Mouse (Mus musculus) hindbrain, postnatal 0 days (tissue): ENCODE results near the gene Trappc12. TPM values are rescaled to one million over a fixed set of nuclear protein-coding genes. Genes with fewer than 3 reads are reported as not detected.

Experiments used
- ATAC-seq: fragments of 200-750 bp; cut with Nextera tagmentation; 2 replicates; pipeline ENCODE4 v1.8.0; 2017; ENCODE audit warnings: mild to moderate bottlenecking, moderate TSS enrichment, moderate library complexity
- DNase-seq: peaks from one replicate; pipeline ENCODE4 v3.0.0-alpha.2; 2015; ENCODE audit warnings: low spot score
- H3K27ac ChIP-seq: fragments of 300-500 bp; sonication (generic); 2 replicates; pipeline ENCODE4 v1.5.1; 2014; ENCODE audit warnings: mild to moderate bottlenecking
- H3K27me3 ChIP-seq: fragments of 300-500 bp; sonication (generic); 2 replicates; pipeline ENCODE4 v1.6.1; 2014; ENCODE audit warnings: low read length, mixed read lengths; ENCODE audit not compliant: insufficient read depth
- H3K36me3 ChIP-seq: fragments of 300-500 bp; sonication (generic); 2 replicates; pipeline ENCODE4 v1.6.1; 2014; ENCODE audit warnings: low read length, mixed read lengths; ENCODE audit not compliant: insufficient read depth
- H3K4me1 ChIP-seq: fragments of 300-500 bp; sonication (generic); 2 replicates; pipeline ENCODE4 v1.6.1; 2014; ENCODE audit warnings: antibody characterized with exemption, low read length, mixed read lengths; ENCODE audit not compliant: insufficient read depth
- H3K4me2 ChIP-seq: fragments of 300-500 bp; sonication (generic); 2 replicates; pipeline ENCODE4 v1.6.1; 2014; ENCODE audit warnings: low read depth, mild to moderate bottlenecking, low read length, moderate library complexity, mixed read lengths
- H3K4me3 ChIP-seq: fragments of 300-500 bp; sonication (generic); 2 replicates; pipeline ENCODE4 v1.5.1; 2014; ENCODE audit warnings: low read length
- H3K9ac ChIP-seq: fragments of 300-500 bp; sonication (generic); replicated peaks from 2 replicates; pipeline ENCODE4 v1.6.1; 2014; ENCODE audit warnings: mild to moderate bottlenecking, low read length, moderate library complexity, mixed read lengths
- H3K9me3 ChIP-seq: fragments of 300-500 bp; sonication (generic); 2 replicates; pipeline ENCODE4 v1.6.1; 2016; ENCODE audit warnings: low read length, mixed read lengths
- CTCF ChIP-seq: IDR thresholded peaks from 2 replicates; pipeline ENCODE4 v1.5.1; 2016; ENCODE audit warnings: antibody characterized with exemption, control low read depth, low read depth
- WGBS: fragments of 180-500 bp; shearing (Covaris S2); extraction: QIAGEN DNeasy Blood & Tissue Kit; methylation state at CpG from one replicate; pipeline ENCODE4 v1.1.7; 2014; 5-methylcytosine and 5-hydroxymethylcytosine counted together
- polyA plus RNA-seq: library from polyadenylated mRNA; unstranded; fragments of >200 nt; fragmentation: Nextera tagmentation; extraction: Ambion mirVana; gene quantifications from 2 replicates; pipeline ENCODE4 v1.2.1, GENCODE M21; 2015
- total RNA-seq: library from RNA; depleted of rRNA; stranded (reverse); fragments of >200 nt; gene quantifications from 2 replicates; pipeline ENCODE4 v1.2.3, GENCODE M21; 2014

The Trappc12 gene
- total and polyA plus RNA-seq, 2 experiments from 2014 or later, result 34.1 to 66.3 TPM

DNA sequence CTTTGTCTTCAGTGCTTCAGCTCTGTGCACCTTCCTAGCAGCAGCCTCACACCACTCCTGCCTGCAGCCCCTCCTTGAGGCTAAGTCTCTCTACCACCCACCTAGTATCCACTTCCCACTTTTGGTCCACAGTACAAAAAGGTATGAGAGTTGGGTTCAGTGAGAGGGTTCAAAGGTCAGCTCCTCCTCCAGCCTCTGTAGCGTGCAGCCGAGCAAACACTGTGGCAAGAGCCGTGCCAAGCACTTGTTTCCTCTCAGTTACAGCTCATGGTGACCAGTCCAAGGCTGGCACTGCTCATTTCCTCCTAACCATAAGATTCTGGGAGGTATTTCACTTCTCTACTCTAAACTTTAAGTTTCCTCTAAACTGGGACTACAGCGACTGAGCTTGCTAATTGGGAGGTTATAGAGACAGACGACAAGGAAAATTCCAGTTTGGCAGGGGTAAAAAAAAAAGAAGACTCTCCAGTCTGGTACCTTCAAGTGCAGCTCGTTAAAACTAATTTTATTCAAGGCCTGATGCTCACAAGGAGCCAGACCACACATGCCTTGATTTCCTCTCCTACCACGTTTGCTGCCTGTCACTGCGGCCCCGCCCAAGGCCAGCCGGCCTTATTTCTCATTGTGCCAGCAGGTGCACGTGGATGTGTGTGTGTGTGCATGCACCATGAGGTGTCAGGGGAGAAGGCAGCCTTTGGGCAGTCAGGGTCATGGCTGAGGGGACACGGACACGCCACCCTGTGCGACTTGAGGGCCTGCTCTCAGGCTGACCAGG, 52.3 kb downstream of the Trappc12 start:
- ATAC-seq, result no peak
- H3K4me2 ChIP-seq, result no peak overlapping the region
- H3K4me1 ChIP-seq, result peaks cover 4% of the 10 kb centered on the region; the same call in 1 of the 2 replicates
- DNase-seq, result no peak
- H3K27me3 ChIP-seq, result no peaks in the 10 kb centered on the region
- 67% methylated on average over 14 of the region's 14 CpGs for WGBS
- no peaks in the 10 kb centered on the region for H3K9me3 ChIP-seq
- no peaks in the 10 kb centered on the region for H3K36me3 ChIP-seq
- H3K27ac ChIP-seq, result no peak overlapping the region
- H3K9ac ChIP-seq, result no peak overlapping the region
- TF ChIP-seq CTCF, result no peak
- no peak overlapping the region for H3K4me3 ChIP-seq

DNA sequence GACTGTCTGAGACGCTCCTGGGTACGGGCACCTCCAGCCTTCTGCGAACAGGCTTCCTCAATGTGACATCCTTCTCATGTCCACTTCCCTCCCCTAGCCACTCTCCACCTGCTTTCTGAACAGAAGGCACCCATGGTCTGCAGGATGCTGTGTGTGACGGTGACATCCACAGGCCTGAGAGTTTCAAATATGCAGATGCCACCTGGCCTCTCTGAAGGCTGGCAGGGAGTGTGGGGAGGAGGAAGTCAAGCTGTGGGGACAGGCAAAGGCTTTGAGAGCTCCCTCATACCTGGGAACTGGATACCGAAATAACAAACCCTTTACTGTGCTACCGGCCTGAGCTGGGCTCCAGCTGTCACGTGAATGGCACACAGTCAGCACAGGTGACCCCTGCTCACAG, 55.5 kb downstream of the Trappc12 start:
- Histone ChIP-seq H3K4me1 (no peaks in the 10 kb centered on the region), H3K27ac (no peak overlapping the region), H3K36me3 (peaks cover 17% of the 10 kb centered on the region), H3K9me3 (no peaks in the 10 kb centered on the region), H3K4me3 (no peak overlapping the region), H3K4me2 (no peak overlapping the region), H3K27me3 (no peaks in the 10 kb centered on the region), H3K9ac (no peak overlapping the region)
- no peak for ATAC-seq
- WGBS, result 84% methylated on average over 7 of the region's 7 CpGs
- no peak for TF ChIP-seq CTCF
- no peak for DNase-seq

DNA sequence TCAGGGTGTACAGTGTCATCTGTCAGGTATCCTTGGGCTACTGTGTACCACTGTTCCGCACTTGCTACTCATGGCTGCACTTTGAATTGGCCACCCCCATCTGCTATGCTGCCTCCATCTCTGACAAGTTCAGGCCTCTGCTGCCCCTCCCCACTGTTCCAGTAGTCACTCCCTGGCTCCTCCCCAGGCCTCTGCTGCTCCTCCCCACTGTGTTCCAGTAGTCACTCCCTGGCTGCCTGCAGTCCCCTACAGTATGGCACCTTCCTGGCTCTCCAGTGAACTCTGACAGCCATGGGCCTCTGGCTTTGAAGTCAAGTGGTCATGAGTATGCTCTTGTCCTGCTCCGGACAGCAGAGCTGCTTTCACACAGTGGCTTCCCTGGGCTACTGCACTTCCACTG, 56.0 kb downstream of the Trappc12 start:
- Histone ChIP-seq H3K4me1 (no peaks in the 10 kb centered on the region), H3K4me3 (no peak overlapping the region), H3K27me3 (no peaks in the 10 kb centered on the region), H3K27ac (no peak overlapping the region), H3K36me3 (peaks cover 17% of the 10 kb centered on the region), H3K4me2 (no peak overlapping the region), H3K9ac (no peak overlapping the region), H3K9me3 (no peaks in the 10 kb centered on the region)
- DNase-seq (no peak), ATAC-seq (no peak)
- 84% methylated on average over 2 of the region's 2 CpGs for WGBS
- no peak for TF ChIP-seq CTCF

DNA sequence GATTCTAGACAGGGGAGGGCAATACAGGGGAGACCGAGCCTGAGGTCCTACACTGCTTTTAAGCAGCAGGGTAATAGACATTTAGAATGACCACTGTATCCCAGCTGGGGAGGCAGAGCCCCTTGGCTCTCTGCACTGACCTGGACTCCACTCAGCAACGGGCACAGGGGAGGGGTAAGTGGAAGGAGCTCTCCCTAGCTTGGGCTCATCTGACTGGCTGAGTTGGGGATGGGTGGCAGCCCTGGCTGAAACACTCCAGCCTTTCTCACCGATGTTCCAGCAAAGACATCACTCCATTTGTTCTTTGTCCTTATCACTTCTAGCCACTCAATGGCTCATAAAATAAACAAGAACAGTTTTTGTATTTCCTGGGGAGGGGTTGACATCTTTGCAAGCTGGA, 56.5 kb downstream of the Trappc12 start:
- Histone ChIP-seq H3K9me3 (no peaks in the 10 kb centered on the region), H3K4me3 (no peak overlapping the region), H3K9ac (no peak overlapping the region), H3K4me1 (no peaks in the 10 kb centered on the region), H3K4me2 (no peak overlapping the region), H3K27ac (no peak overlapping the region), H3K36me3 (peaks cover 17% of the 10 kb centered on the region), H3K27me3 (no peaks in the 10 kb centered on the region)
- ATAC-seq (no peak), DNase-seq (no peak)
- TF ChIP-seq CTCF, result no peak
- WGBS, result 85% methylated on average over 3 of the region's 3 CpGs

DNA sequence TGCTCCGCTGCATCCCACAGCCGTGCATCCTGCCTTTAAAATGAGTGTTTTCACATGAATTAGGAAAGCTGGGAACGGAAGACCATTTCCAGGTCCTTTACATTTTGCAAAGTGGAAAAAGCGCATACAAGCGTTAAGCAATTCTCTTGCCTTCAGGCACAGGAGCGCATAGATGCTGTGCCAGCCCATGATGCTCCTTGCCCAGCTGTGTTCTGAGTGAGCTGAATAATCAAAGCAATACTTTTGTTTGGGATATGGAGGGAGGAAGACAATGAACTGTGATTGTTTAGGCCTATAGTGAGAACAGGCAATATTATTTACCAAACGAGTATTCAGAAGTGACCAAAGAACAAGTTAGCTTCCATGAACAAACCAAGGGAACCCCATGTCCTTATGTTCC, 59.5 kb downstream of the Trappc12 start:
- DNase-seq (no peak), ATAC-seq (no peak)
- no peak for TF ChIP-seq CTCF
- 89% methylated on average over 7 of the region's 7 CpGs for WGBS
- H3K9ac ChIP-seq, result no peak overlapping the region
- no peaks in the 10 kb centered on the region for H3K27me3 ChIP-seq
- H3K4me1 ChIP-seq, result no peaks in the 10 kb centered on the region
- no peak overlapping the region for H3K27ac ChIP-seq
- no peaks in the 10 kb centered on the region for H3K9me3 ChIP-seq
- no peak overlapping the region for H3K4me2 ChIP-seq
- peaks cover 17% of the 10 kb centered on the region for H3K36me3 ChIP-seq
- no peak overlapping the region for H3K4me3 ChIP-seq

DNA sequence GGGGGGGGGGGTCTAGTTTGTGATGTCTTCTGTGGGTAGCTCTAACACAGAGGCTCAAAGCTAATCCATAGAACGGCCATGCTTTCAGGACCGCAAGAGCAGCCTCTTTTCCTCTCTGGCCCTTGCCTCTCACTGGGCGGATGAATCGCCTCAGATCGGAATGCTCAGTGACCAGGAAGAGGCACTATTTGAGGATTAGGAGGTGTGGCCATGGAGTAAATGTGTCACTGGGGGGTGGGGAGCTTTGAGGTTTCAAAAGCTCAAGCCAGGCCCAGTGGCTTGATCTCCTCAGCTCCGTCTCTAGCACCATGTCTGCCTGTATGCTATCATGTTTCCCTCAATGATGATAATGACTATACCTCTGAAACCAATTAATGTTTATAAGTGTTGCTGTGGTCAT, 61.3 kb downstream of the Trappc12 start:
- DNase-seq (no peak), ATAC-seq (no peak)
- WGBS, result 88% methylated on average over 6 of the region's 6 CpGs
- TF ChIP-seq CTCF, result no peak
- no peak overlapping the region for H3K27ac ChIP-seq
- no peak overlapping the region for H3K4me3 ChIP-seq
- no peak overlapping the region for H3K9ac ChIP-seq
- H3K36me3 ChIP-seq, result peaks cover 17% of the 10 kb centered on the region
- H3K27me3 ChIP-seq, result no peaks in the 10 kb centered on the region
- H3K9me3 ChIP-seq, result no peaks in the 10 kb centered on the region
- no peak overlapping the region for H3K4me2 ChIP-seq
- no peaks in the 10 kb centered on the region for H3K4me1 ChIP-seq

DNA sequence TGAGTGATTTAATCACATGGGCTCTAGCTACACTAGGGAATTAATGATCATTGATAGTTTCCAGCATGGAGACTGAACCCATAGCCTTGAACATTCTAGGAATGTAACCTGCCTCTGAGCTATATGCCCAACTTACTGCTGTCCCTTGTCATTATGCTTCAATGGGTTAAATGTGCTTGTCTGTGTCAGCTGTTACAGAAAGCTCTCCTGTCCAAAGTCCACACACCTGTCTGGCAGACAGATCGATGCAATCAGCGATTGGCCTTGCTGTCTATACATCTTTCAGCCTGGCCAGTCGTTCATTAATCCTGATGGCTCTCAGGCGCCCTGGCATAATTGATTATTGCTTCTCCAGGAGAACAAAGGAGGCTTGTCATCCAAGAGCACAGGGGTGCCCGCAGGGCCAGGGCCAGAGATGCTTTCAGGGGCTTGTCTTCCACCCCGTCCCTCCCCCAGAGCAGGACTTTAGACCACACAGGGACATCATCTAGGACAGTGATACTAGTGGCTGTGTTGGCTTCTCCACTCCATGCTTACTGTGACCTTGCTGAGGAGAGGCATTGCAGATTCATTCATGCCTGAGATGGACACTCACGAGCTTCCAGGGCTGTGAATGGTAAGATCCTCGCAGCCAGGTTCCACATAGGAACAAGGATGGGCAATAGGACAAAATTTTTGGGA, 63.9 kb downstream of the Trappc12 start:
- DNase-seq (no peak), ATAC-seq (no peak)
- H3K9me3 ChIP-seq, result no peaks in the 10 kb centered on the region
- H3K9ac ChIP-seq, result no peak overlapping the region
- H3K4me3 ChIP-seq, result no peak overlapping the region
- no peak overlapping the region for H3K4me2 ChIP-seq
- no peaks in the 10 kb centered on the region for H3K4me1 ChIP-seq
- no peaks in the 10 kb centered on the region for H3K27me3 ChIP-seq
- H3K36me3 ChIP-seq, result peaks cover 11% of the 10 kb centered on the region
- WGBS, result 50% methylated on average over 8 of the region's 8 CpGs
- no peak for TF ChIP-seq CTCF
- H3K27ac ChIP-seq, result no peak overlapping the region
